Mouse (Mus musculus): ENCODE measurements around the gene Cd160. TPM values are rescaled to one million over a fixed set of nuclear protein-coding genes. Genes with fewer than 3 reads are reported as not detected.

Cd160 gene
- total RNA-seq (2021) = not detected

- DNase-seq = no peak
- intact Hi-C loops (cut with DNase I) = no loop called here
Observed at GRCm38 (mm10) chr3:96828984-96829383, at the start of gene Cd160, which contains the start of gene Pdzk1. Gene Cd160 (minus strand): TSS chr3:96829351. Gene Pdzk1 (plus strand): TSS chr3:96829284.

GRCm38 (mm10) chr3:96874808-96875571, 45.8 kb upstream of the Cd160 start:
- no peak for DNase-seq
- intact Hi-C loops (cut with DNase I) = no loop called here

DNA sequence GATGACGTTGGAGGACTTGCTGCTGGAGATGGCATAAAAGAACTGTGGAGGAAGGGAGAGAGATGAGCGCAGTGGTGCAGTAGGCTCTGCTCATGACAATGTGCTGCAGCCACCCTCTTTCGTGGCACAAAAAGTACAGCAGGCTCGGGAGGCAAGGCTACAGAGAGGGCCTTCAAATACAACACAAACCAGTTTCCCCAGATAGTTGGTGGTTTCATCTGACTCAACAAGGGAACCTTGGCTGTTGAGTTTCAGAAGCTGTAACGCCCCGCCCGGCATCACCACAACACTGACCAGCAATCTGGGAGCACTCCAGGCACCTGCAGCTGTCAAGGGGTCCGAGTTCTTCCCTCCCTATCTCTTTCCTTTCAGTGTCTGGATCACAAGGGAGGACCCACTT, 43.4 kb upstream of the Cd160 start:
- no peak for DNase-seq
- intact Hi-C loops (cut with DNase I) = no loop called here

DNA sequence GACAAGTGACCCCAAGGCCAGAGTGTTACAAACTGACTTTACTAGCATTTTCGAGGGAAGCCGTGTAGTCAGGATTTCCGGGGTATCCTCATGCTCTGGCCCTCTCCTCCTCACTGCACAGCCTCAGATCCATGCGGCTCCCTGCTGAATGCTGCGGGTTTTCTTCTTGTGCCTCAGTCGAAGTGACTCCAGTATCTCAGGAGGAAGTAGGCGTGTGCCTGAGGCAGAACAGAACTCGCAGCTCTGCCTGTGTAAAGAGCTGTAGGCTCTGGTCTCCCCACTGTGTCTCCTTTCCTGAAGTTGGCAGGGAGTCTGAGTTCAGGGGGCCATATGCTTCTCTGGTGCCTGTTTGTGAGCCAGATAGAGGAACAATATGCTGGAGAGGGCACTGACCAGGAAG, 41.9 kb upstream of the Cd160 start:
- no peak for DNase-seq
- intact Hi-C loops (cut with DNase I) = no loop called here

- intact Hi-C loops (cut with DNase I) = no loop called here
- DNase-seq = no peak
Observed at GRCm38 (mm10) chr3:96870270-96870669, 41.1 kb upstream of the Cd160 start.

- DNase-seq = no peak
- intact Hi-C loops (cut with DNase I) = no loop called here
Observed at GRCm38 (mm10) chr3:96869091-96869490, 39.9 kb upstream of the Cd160 start.

DNA sequence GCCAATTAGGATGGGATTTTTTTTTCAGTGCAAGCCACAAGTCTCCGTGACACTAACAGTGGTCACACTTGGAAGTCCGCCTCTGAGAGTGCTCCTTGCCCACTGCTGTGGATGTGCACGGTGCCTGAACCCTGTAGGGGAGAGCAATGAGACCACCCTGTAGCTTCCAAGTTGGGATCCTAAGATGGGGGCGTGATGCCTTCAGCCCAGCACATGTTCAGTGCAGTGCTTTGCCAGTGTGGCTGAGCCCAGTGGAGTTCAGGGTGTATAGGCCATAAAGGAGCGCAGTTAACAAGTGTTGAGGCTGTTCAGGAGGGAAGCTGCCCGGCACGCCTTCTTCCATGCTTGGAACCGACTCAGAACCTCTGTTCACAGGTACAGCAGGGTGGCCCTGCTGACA, 39.4 kb upstream of the Cd160 start:
- intact Hi-C loops (cut with DNase I) = no loop called here
- no peak for DNase-seq

DNA sequence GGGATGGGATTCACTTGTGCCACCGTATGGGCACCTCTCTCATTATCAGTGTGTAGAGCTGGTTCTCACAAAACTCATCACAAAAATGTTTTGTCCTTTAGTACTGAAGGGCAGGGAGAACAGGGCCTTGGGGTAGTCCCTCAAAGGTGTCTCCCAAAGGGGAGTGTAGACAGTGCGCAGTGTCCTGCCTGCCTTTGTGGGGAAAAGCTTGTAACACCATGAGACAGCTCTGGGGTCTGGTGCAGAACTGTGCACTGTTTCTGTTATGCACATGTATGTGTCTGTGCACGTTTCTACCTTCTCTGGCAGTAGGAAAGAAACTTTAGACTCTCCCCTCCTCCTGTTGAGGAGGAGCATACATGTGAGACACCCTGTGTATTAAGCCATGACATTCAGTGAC, 38.7 kb upstream of the Cd160 start:
- intact Hi-C loops (cut with DNase I) = no loop called here
- no peak for DNase-seq

- intact Hi-C loops (cut with DNase I) = no loop called here
- DNase-seq = no peak
Observed at GRCm38 (mm10) chr3:96860498-96860897, 31.3 kb upstream of the Cd160 start.

DNA sequence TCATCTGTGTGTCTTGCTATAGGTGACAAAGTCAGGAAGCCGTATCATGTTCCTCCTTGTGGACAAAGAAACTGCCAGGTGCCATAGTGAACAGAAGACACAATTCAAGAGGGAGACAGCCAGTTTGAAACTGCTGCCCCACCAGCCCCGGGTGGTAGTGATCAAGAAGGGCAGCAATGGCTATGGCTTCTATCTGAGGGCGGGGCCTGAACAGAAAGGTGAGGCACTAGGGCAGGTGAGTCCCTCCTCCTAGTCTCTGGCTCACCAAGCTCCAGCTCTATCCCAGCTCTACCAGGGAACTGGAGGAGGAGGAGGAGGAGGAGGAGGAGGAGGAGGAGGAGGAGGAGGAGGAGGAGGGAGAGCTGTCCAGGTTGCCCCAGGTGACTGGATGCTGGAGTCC, 26.7 kb upstream of the Cd160 start:
- intact Hi-C loops (cut with DNase I) = no loop called here
- DNase-seq = no peak

- no peak for DNase-seq
Observed at GRCm38 (mm10) chr3:96854376-96854775, 25.2 kb upstream of the Cd160 start.

GRCm38 (mm10) chr3:96852561-96852960, 23.4 kb upstream of the Cd160 start:
- DNase-seq = no peak

More at GRCm38 (mm10) chr3:96854376-96854775, 25.2 kb upstream of the Cd160 start:
- intact Hi-C loops (cut with DNase I) = no loop called here

GRCm38 (mm10) chr3:96849168-96849727, 20.1 kb upstream of the Cd160 start:
- no peak for DNase-seq
- intact Hi-C loops (cut with DNase I) = no loop called here

More at GRCm38 (mm10) chr3:96852561-96852960, 23.4 kb upstream of the Cd160 start:
- intact Hi-C loops (cut with DNase I) = no loop called here

DNA sequence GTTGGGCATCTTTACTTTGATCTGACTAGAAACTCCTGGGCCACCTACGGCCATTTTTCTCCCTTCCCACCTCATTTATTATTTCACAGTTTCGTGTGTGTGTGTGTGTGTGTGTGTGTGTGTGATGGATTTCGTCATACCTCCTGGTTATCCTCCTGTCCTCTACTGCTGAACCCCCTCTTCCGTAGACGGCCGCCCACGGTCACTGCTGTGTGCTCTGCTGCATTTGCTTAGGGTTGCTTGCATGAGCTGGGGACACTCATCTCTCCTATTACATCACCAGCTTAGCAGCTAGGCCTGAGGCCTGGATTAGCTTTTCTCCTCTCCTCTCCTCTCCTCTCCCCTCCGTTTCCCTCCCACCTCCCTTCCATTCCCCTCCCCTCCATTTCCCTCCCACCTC, 19.3 kb upstream of the Cd160 start:
- intact Hi-C loops (cut with DNase I) = no loop called here
- no peak for DNase-seq

GRCm38 (mm10) chr3:96847661-96848060, 18.5 kb upstream of the Cd160 start:
- no peak for DNase-seq
- intact Hi-C loops (cut with DNase I) = no loop called here

DNA sequence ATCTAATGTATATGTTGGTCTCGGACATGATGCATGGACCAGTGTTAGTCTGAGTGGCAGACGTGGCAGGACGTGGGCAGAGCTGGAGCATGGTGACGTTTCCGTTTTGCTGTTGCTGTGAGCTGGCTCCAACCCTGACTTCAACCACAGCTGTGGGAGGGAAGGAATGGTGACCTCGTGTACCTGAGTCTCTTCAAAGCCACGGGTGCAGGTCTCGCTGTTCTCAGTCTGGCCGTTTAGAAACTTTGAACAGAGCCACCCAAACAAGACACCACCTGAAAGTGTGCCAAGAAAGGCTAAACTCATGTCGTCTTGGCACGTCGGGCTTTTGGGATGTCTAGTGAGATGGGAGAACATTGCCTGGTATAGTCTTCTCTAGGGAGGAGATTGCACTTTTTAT, 17.8 kb upstream of the Cd160 start:
- no peak for DNase-seq
- intact Hi-C loops (cut with DNase I) = no loop called here

- no peak for DNase-seq
- intact Hi-C loops (cut with DNase I) = no loop called here
Observed at GRCm38 (mm10) chr3:96845806-96846205, 16.7 kb upstream of the Cd160 start.

DNA sequence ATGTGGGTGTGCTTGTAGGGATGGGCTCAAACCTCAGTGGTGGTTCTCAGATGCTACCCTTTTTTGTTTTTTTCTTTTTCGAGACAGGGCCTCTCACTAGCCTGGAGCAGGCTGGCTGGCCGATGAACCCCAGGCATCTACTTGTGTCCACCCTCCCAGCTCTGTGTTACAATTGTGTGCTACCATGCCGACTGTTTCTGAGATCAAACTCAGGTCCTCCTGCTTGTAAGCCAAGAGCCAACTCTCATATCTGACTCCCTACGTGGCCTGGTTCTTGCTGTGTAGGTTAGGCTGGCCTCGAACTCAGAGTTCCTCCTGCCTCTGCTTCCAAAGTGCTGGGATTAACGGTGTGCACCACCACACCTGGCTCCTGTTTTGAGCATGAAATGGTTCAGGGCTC, 16.0 kb upstream of the Cd160 start:
- intact Hi-C loops (cut with DNase I) = no loop called here
- DNase-seq = no peak

GRCm38 (mm10) chr3:96838996-96839645, 10.0 kb upstream of the Cd160 start:
- DNase-seq = no peak
- intact Hi-C loops (cut with DNase I) = no loop called here

DNA sequence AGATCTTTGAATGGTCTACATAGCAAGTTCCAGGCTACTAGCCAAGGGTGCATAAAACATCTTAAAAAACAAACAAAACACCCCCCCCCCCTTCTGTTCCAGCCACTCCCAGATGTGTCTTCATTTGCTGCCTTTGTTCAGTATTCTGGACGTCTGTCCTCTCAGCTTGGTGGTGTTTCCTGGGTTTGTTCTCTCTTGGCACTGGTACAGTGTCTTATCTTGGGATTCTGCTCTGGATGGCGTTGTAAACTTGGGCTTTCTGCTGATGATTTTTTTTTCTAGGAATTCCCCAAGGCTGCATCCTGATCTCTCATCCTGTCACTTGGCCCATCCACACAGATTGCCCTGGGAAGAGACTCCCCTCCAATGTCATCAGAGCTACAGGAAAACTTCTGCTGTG, 7.3 kb upstream of the Cd160 start:
- no peak for DNase-seq
- intact Hi-C loops (cut with DNase I) = no loop called here

DNA sequence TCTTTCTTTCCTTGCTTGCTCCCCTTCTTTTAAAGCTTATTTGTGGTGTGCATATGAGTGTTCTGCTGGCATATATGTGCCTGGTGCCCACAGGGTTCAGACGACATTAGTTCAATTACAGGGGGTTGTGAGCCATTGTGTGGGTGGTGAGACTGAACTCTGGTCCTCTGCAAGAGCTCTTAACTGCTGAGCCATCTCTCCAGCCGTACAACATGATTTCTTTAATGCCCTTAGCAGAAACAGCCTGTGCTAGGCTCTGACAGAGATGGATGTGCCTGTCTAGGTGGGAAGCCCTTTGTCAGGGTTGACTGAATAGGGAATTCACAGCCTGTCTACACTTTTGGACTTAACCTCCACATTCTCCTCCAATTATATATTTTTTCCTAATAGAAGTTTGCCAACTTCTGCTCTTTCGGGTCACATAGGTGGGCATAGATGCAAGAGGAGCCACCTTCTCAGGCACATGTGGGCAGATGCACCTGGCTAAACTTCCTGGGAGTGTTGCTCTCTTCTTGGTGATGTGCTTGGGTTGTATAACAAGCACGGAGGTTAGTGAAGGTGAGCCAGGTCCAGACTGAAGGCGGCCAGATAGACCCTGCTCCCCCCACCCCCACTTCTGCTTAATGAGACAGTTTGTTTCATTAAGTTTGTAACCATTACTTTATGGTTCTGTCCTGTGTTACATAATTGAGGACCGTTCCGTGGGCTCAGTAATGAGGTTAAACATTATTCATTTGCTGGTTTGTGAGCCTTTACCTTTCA, 5.6 kb upstream of the Cd160 start:
- intact Hi-C loops (cut with DNase I) = no loop called here
- DNase-seq = no peak
